Mouse (Mus musculus) heart, adult 2 months (tissue): Measurements from ENCODE around the gene Dnajc5. TPM values are rescaled to one million over a fixed set of nuclear protein-coding genes. Genes with fewer than 3 reads are reported as not detected.

Experiments used
- DNase-seq, 2 experiments: peaks; one replicate each; pipeline ENCODE4 v3.0.0; 2021
- H3K27ac ChIP-seq: fragments of 200-600 bp; 2 replicates; pipeline ENCODE4 v1.8.1; 2022
- H3K27me3 ChIP-seq: fragments of 200-500 bp; 2 replicates; pipeline ENCODE4 v1.6.1; 2012; ENCODE audit warnings: mild to moderate bottlenecking, low read length, inconsistent platforms, mixed read lengths; ENCODE audit not compliant: control insufficient read depth, insufficient read depth
- H3K36me3 ChIP-seq: fragments of 200-500 bp; 2 replicates; pipeline ENCODE4 v1.6.1; 2012; ENCODE audit warnings: low read length, inconsistent platforms; ENCODE audit not compliant: control insufficient read depth, insufficient read depth
- H3K4me1 ChIP-seq: fragments of 200-500 bp; 2 replicates; pipeline ENCODE4 v1.6.1; 2011; ENCODE audit warnings: low read length; ENCODE audit not compliant: control insufficient read depth, insufficient read depth
- H3K4me3 ChIP-seq: fragments of 200-600 bp; 2 replicates; pipeline ENCODE4 v1.8.1; 2022
- H3K79me2 ChIP-seq: fragments of 200-500 bp; replicated peaks from 2 replicates; pipeline ENCODE4 v1.6.1; 2012; ENCODE audit warnings: mild to moderate bottlenecking, inconsistent platforms, low read length, moderate library complexity, mixed read lengths; ENCODE audit not compliant: control insufficient read depth, insufficient read depth
- H3K9ac ChIP-seq: fragments of 200-500 bp; 2 replicates; pipeline ENCODE4 v1.6.1; 2012; ENCODE audit warnings: low read depth, mild to moderate bottlenecking, control low read depth, inconsistent platforms, low read length, mixed read lengths
- CTCF ChIP-seq: fragments of 200-600 bp; IDR thresholded peaks from 2 replicates; pipeline ENCODE4 v1.8.1; 2022; ENCODE audit warnings: antibody characterized with exemption, mild to moderate bottlenecking, moderate library complexity
- EP300 ChIP-seq: fragments of 200-500 bp; IDR thresholded peaks from 2 replicates; pipeline ENCODE4 v1.6.1; 2011; ENCODE audit warnings: low read depth, low read length, control low read depth; ENCODE audit not compliant: insufficient read depth
- POLR2A ChIP-seq: fragments of 200-500 bp; IDR thresholded peaks from 2 replicates; pipeline ENCODE4 v1.6.1; 2011; ENCODE audit warnings: mild to moderate bottlenecking, low read depth, low read length, control low read depth; ENCODE audit not compliant: insufficient read depth
- WGBS: fragments of 180-500 bp; shearing (Covaris S2); methylation state at CpG from one replicate; pipeline ENCODE4 v1.1.7; 2018; 5-methylcytosine and 5-hydroxymethylcytosine counted together
- intact Hi-C: fragments of 180-260 bp; cut with DNase I; formaldehyde crosslinking; loops from one replicate; pipeline ENCODE4 v1.15.1; 2025
- polyA plus RNA-seq: library from polyadenylated mRNA; depleted of rRNA; stranded (reverse); fragments of >200 nt; gene quantifications from 2 replicates; pipeline ENCODE4 v1.2.3, GENCODE M21; 2012
- total RNA-seq, 2 experiments: library from RNA; stranded (reverse); gene quantifications; 2 replicates each; pipeline ENCODE4 v1.2.3; 2021

The Dnajc5 gene
- total and polyA plus RNA-seq, 3 experiments, result 43.4 to 71.5 (median 62.3) TPM

GRCm38 (mm10) chr2:181571941-181572670, 51.8 kb downstream of the Dnajc5 start:
- H3K27ac ChIP-seq, result no peak overlapping the region
- H3K36me3 ChIP-seq, result no peaks in the 10 kb centered on the region
- no peaks in the 10 kb centered on the region; the same call in 1 of the 2 replicates for H3K4me1 ChIP-seq
- no peak overlapping the region for H3K9ac ChIP-seq
- no peaks in the 10 kb centered on the region for H3K27me3 ChIP-seq
- H3K4me3 ChIP-seq, result no peak overlapping the region
- 88% methylated on average over 11 of the region's 11 CpGs for WGBS
- H3K79me2 ChIP-seq, result no peaks in the 10 kb centered on the region
- intact Hi-C loops, result no loop called here
- DNase-seq, result peak in 1 of 2 experiments; percentile 17
- TF ChIP-seq CTCF, result no peak
- TF ChIP-seq EP300, result no peak
- TF ChIP-seq POLR2A, result no peak

- H3K4me1 ChIP-seq, result peaks cover 1% of the 10 kb centered on the region; the same call in 1 of the 2 replicates
- 74% methylated on average over 15 of the region's 15 CpGs for WGBS
- H3K4me3 ChIP-seq, result no peak overlapping the region
- TF ChIP-seq CTCF (no peak), EP300 (0 out of 2 replicates have a peak, but pooled peaks have one; percentile 7)
- H3K27ac ChIP-seq, result no peak overlapping the region
- no peak overlapping the region for H3K9ac ChIP-seq
- intact Hi-C loops, result no loop called here
- DNase-seq, result peak; percentile 40 to 56
- no peaks in the 10 kb centered on the region for H3K36me3 ChIP-seq
- no peaks in the 10 kb centered on the region for H3K79me2 ChIP-seq
- H3K27me3 ChIP-seq, result no peaks in the 10 kb centered on the region
Observed at GRCm38 (mm10) chr2:181572921-181573920, 52.9 kb downstream of the Dnajc5 start.

DNA sequence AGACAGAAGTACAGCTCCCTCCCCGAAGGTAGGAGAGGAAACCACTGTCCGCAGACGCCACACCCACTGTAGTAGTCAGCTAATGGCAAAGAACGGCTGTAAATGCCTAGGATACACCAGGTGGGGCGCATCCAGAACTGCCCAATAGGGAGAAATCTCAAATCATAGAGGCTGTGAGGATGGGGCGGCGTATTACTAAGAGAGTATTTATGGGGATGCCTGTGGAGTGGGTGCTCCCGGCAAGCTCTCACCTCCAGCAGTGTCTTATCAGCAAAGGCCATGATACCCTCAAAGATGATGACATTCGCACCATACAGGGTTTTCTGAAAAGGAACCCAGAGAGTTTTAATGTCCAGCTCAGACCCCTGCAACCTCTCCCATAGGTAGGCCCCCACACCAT, 53.7 kb downstream of the Dnajc5 start:
- no peaks in the 10 kb centered on the region for H3K36me3 ChIP-seq
- no peak overlapping the region for H3K27ac ChIP-seq
- no peak overlapping the region for H3K4me3 ChIP-seq
- intact Hi-C loops, result no loop called here
- TF ChIP-seq EP300, result no peak
- no peak for TF ChIP-seq POLR2A
- TF ChIP-seq CTCF, result no peak
- H3K79me2 ChIP-seq, result no peaks in the 10 kb centered on the region
- DNase-seq, result peak in 1 of 2 experiments; percentile 9
- H3K27me3 ChIP-seq, result no peaks in the 10 kb centered on the region
- WGBS, result 88% methylated on average over 9 of the region's 9 CpGs
- no peak overlapping the region for H3K9ac ChIP-seq
- peaks cover 5% of the 10 kb centered on the region; the same call in 1 of the 2 replicates for H3K4me1 ChIP-seq

DNA sequence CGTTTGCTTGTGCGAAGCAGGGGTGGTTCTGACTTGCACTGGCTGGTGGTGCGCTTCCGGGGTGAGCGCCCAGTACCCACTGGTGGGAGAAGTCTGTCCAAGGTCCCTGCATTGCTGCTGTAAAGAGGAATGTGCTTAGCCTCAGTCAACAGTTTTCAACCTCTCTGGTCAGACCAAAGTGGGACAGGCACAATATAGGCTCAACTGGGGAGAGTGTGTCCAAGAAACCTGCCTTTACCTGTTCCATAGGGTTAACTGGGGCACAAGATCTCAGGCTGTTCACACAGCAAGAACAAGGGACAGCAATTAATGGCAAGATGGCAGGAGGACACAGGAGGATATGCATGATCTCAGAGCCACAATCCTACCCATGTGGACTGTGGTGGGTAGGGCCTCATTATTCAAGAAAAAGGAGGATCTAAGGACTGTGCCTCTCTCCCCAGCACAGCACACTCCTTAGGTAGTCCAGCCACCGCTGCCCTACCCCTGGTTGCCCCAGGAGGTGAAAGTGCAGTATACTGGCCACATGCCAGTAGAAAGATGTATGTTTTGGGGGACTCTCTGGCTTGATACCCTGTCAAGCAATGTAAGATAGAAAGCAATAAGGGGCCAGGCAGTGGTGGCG, 54.7 kb downstream of the Dnajc5 start:
- 94% methylated on average over 7 of the region's 7 CpGs for WGBS
- Histone ChIP-seq H3K9ac (no peak overlapping the region), H3K27ac (no peak overlapping the region), H3K36me3 (no peaks in the 10 kb centered on the region), H3K79me2 (no peaks in the 10 kb centered on the region), H3K27me3 (no peaks in the 10 kb centered on the region), H3K4me1 (peaks cover 5% of the 10 kb centered on the region; the same call in 1 of the 2 replicates), H3K4me3 (no peak overlapping the region)
- TF ChIP-seq CTCF (no peak), POLR2A (no peak), EP300 (no peak)
- peak in 1 of 2 experiments; percentile 13 for DNase-seq
- intact Hi-C loops, result no loop called here

GRCm38 (mm10) chr2:181576613-181577012, 56.3 kb downstream of the Dnajc5 start:
- no peak for TF ChIP-seq EP300
- TF ChIP-seq POLR2A, result no peak
- TF ChIP-seq CTCF, result no peak
- 62% methylated on average over 2 of the region's 2 CpGs for WGBS
- intact Hi-C loops, result no loop called here

More at GRCm38 (mm10) chr2:181576613-181577012, 56.3 kb downstream of the Dnajc5 start:
- Histone ChIP-seq H3K27ac (no peak overlapping the region), H3K27me3 (no peaks in the 10 kb centered on the region), H3K4me1 (peaks cover 6% of the 10 kb centered on the region; the same call in 1 of the 2 replicates), H3K36me3 (no peaks in the 10 kb centered on the region), H3K4me3 (no peak overlapping the region), H3K9ac (no peak overlapping the region), H3K79me2 (no peaks in the 10 kb centered on the region)
- peak in 1 of 2 experiments; percentile 11 for DNase-seq
